Mouse (Mus musculus) forebrain, postnatal 0 days (tissue): ENCODE measurements around the gene Nr1i2. TPM values are rescaled to one million over a fixed set of nuclear protein-coding genes. Genes with fewer than 3 reads are reported as not detected.

Source experiments
- ATAC-seq: fragments of 200-750 bp; cut with Nextera tagmentation; 2 replicates; pipeline ENCODE4 v1.8.0; 2017; ENCODE audit warnings: mild to moderate bottlenecking, moderate library complexity
- DNase-seq: peaks from one replicate; pipeline ENCODE4 v3.0.0-alpha.2; 2015
- H3K27ac ChIP-seq: fragments of 300-500 bp; sonication (generic); 2 replicates; pipeline ENCODE4 v1.5.1; 2014; ENCODE audit warnings: low read depth, mild to moderate bottlenecking, antibody characterized with exemption, low read length, moderate library complexity, mixed read lengths
- H3K27me3 ChIP-seq: fragments of 300-500 bp; sonication (generic); 2 replicates; pipeline ENCODE4 v1.6.1; 2014; ENCODE audit warnings: mild to moderate bottlenecking, low read length, mixed read lengths; ENCODE audit not compliant: insufficient read depth
- H3K36me3 ChIP-seq: fragments of 300-500 bp; sonication (generic); 2 replicates; pipeline ENCODE4 v1.6.1; 2014; ENCODE audit warnings: mild to moderate bottlenecking, moderate library complexity; ENCODE audit not compliant: insufficient read depth
- H3K4me1 ChIP-seq: fragments of 300-500 bp; sonication (generic); 2 replicates; pipeline ENCODE4 v1.6.1; 2014; ENCODE audit warnings: antibody characterized with exemption; ENCODE audit not compliant: insufficient read depth
- H3K4me2 ChIP-seq: fragments of 300-500 bp; sonication (generic); 2 replicates; pipeline ENCODE4 v1.6.1; 2014; ENCODE audit warnings: low read depth, mild to moderate bottlenecking, moderate library complexity
- H3K4me3 ChIP-seq: fragments of 300-500 bp; sonication (generic); 2 replicates; pipeline ENCODE4 v1.5.1; 2014; ENCODE audit warnings: low read depth, low read length, mixed read lengths
- H3K9ac ChIP-seq: fragments of 300-500 bp; sonication (generic); 2 replicates; pipeline ENCODE4 v1.6.1; 2014; ENCODE audit warnings: mild to moderate bottlenecking
- H3K9me3 ChIP-seq: fragments of 300-500 bp; sonication (generic); 2 replicates; pipeline ENCODE4 v1.6.1; 2016; ENCODE audit warnings: low read length
- CTCF ChIP-seq: sonication (generic); IDR thresholded peaks from 2 replicates; pipeline ENCODE4 v1.5.1; 2016; ENCODE audit warnings: antibody characterized with exemption, control low read depth, low read depth
- WGBS: fragments of 180-500 bp; shearing (Covaris S2); extraction: QIAGEN DNeasy Blood & Tissue Kit; methylation state at CpG from one replicate; pipeline ENCODE4 v1.1.7; 2014; 5-methylcytosine and 5-hydroxymethylcytosine counted together
- polyA plus RNA-seq: library from polyadenylated mRNA; unstranded; fragments of >200 nt; fragmentation: Nextera tagmentation; extraction: Ambion mirVana; gene quantifications from 2 replicates; pipeline ENCODE4 v1.2.1, GENCODE M21; 2015
- total RNA-seq: library from RNA; depleted of rRNA; stranded (reverse); fragments of >200 nt; gene quantifications from 2 replicates; pipeline ENCODE4 v1.2.3, GENCODE M21; 2014

Nr1i2 gene
- total and polyA plus RNA-seq, 2 experiments from 2014 or later: not detected

GRCm38 (mm10) chr16:38306571-38307220 is 12.1 kb upstream of the Nr1i2 start:
- H3K9ac ChIP-seq: no peak overlapping the region
- no peaks in the 10 kb centered on the region for H3K9me3 ChIP-seq
- no peaks in the 10 kb centered on the region for H3K36me3 ChIP-seq
- 53% methylated on average over 18 of the region's 18 CpGs for WGBS
- DNase-seq (no peak), ATAC-seq (no peak)
- no peaks in the 10 kb centered on the region for H3K27me3 ChIP-seq
- no peak overlapping the region for H3K4me3 ChIP-seq
- no peak overlapping the region for H3K27ac ChIP-seq
- no peak overlapping the region for H3K4me2 ChIP-seq
- no peaks in the 10 kb centered on the region for H3K4me1 ChIP-seq
- peak; percentile 47 for TF ChIP-seq CTCF

DNA sequence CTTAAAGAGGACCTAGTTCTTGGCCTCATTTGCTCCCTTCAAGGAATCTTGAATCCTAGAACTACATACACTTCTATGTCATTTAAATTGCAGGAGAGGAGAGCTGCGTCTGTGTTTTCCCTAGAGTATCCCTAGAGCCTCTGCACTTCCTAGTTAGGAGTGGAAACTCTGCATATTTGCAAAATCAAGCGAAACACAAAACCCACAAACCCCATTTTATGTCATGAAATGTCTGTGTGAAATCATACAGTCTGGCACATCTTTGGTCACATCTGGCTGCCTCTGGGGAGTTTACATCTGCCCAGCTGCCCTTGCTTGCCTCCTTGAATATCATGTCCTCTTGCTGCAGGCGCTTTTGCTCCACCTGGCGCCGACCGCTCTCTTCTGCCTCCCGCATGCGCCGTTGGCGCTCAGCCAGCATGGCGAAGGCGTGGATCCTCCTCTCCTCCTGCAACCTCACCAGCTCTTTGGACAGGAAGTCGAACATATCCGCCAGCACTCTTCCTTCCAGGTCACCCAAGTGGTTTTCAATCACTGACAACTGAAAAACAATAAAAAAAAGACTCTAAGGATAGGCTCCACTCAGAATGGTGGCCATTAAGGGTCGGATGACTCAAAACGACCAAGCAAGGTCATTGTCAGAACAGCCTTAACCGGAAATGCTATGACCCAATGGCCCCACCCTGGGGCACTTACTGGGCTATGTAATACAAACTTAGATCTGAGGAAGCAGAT is 10.0 kb upstream of the Nr1i2 start:
- ATAC-seq: no peak
- Histone ChIP-seq H3K9me3 (no peaks in the 10 kb centered on the region), H3K36me3 (no peaks in the 10 kb centered on the region), H3K4me2 (no peak overlapping the region), H3K27me3 (no peaks in the 10 kb centered on the region), H3K4me3 (no peak overlapping the region), H3K27ac (no peak overlapping the region), H3K9ac (no peak overlapping the region), H3K4me1 (no peaks in the 10 kb centered on the region)
- no peak for TF ChIP-seq CTCF
- WGBS: 77% methylated on average over 17 of the region's 17 CpGs
- no peak for DNase-seq

DNA sequence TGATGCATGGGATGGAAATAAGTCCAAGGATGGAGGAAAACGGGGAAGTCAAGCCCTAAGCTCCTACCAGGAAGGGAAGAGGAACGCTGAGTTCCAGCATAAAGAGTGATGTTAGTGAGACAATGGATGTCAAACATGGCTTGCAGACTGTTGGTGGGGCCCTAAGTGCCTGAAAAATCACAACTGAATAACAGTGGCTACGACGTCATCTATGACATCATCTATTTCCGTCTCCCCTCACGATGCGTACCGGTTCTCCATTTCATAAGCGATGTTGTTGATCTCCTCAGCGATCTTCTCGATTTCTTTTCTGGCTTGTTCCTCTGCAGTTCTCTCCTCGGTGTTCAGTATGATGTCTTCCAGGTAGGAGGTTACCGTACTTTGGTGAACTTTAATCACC is 7.7 kb upstream of the Nr1i2 start:
- ATAC-seq (no peak), DNase-seq (no peak)
- Histone ChIP-seq H3K9me3 (no peaks in the 10 kb centered on the region), H3K9ac (no peak overlapping the region), H3K36me3 (no peaks in the 10 kb centered on the region), H3K27ac (no peak overlapping the region), H3K4me1 (no peaks in the 10 kb centered on the region), H3K27me3 (no peaks in the 10 kb centered on the region), H3K4me2 (no peak overlapping the region), H3K4me3 (no peak overlapping the region)
- no peak for TF ChIP-seq CTCF
- 87% methylated on average over 13 of the region's 13 CpGs for WGBS

DNA sequence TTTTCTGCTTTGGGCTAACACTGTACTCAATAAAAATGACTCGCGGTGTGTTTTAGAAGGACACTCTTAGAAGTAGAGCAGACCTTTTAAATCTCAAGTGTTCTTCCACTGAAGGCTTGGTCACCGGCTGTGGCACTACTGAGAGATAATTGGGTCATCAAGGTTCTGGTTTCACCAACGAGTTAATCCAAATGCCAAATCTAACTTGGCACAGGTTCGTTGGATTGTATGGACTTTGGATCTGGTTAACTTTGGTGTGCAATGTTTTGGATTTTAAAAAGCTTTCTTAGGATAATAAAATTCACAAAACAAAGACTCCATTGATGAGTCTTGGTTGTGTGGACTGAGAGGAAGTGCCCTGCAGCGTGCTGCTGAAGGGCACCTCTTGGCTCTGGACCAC is 3.8 kb upstream of the Nr1i2 start:
- TF ChIP-seq CTCF: no peak
- H3K9me3 ChIP-seq: no peaks in the 10 kb centered on the region
- DNase-seq: no peak
- WGBS: 74% methylated on average over 6 of the region's 6 CpGs
- H3K9ac ChIP-seq: no peak overlapping the region
- no peak for ATAC-seq
- H3K4me1 ChIP-seq: no peaks in the 10 kb centered on the region
- H3K36me3 ChIP-seq: no peaks in the 10 kb centered on the region
- no peaks in the 10 kb centered on the region for H3K27me3 ChIP-seq
- no peak overlapping the region for H3K27ac ChIP-seq
- no peak overlapping the region for H3K4me3 ChIP-seq
- H3K4me2 ChIP-seq: no peak overlapping the region

GRCm38 (mm10) chr16:38295349-38295930 is 816 bp upstream of the Nr1i2 start:
- peak; percentile 26 for TF ChIP-seq CTCF
- WGBS: 48% methylated on average over 5 of the region's 5 CpGs
- no peak for DNase-seq

DNA sequence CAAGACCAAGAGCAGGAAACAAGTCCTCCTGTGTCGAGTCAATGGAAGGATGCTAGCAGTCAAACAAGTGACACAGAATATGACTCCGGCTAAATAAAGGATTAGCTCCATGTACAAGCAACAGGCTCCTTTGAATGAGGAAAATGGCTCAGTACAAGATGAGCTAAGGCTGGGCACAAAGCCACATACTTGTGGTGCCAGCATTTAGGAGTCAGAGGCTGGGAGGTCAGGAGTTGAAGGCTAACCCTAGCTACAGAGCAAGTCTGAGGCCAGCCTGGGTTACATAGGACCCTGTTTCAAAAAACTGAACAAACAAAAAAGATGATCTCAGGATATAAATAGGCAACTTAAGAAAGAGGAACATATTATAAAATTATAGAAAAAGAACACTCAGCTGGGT is 4.5 kb downstream of the Nr1i2 start:
- ATAC-seq (no peak), DNase-seq (no peak)
- H3K4me3 ChIP-seq: no peak overlapping the region
- no peaks in the 10 kb centered on the region for H3K4me1 ChIP-seq
- H3K9me3 ChIP-seq: no peaks in the 10 kb centered on the region
- H3K27ac ChIP-seq: no peak overlapping the region
- TF ChIP-seq CTCF: no peak
- H3K36me3 ChIP-seq: no peaks in the 10 kb centered on the region
- no peak overlapping the region for H3K9ac ChIP-seq
- WGBS: 58% methylated on average over 2 of the region's 2 CpGs
- H3K27me3 ChIP-seq: no peaks in the 10 kb centered on the region
- H3K4me2 ChIP-seq: no peak overlapping the region

More at GRCm38 (mm10) chr16:38295349-38295930, 816 bp upstream of the Nr1i2 start:
- H3K27ac ChIP-seq: no peak overlapping the region
- no peaks in the 10 kb centered on the region for H3K9me3 ChIP-seq
- no peaks in the 10 kb centered on the region for H3K27me3 ChIP-seq
- no peak overlapping the region for H3K4me3 ChIP-seq
- no peaks in the 10 kb centered on the region for H3K4me1 ChIP-seq
- H3K9ac ChIP-seq: no peak overlapping the region
- ATAC-seq: no peak
- no peaks in the 10 kb centered on the region for H3K36me3 ChIP-seq
- H3K4me2 ChIP-seq: no peak overlapping the region

GRCm38 (mm10) chr16:38288851-38289250 is 5.8 kb downstream of the Nr1i2 start:
- no peak overlapping the region for H3K4me3 ChIP-seq
- H3K36me3 ChIP-seq: no peaks in the 10 kb centered on the region
- ATAC-seq (no peak), DNase-seq (no peak)
- H3K9ac ChIP-seq: no peak overlapping the region
- no peaks in the 10 kb centered on the region for H3K27me3 ChIP-seq
- TF ChIP-seq CTCF: no peak
- no peaks in the 10 kb centered on the region for H3K9me3 ChIP-seq
- WGBS: 38% methylated on average over 6 of the region's 6 CpGs
- H3K4me2 ChIP-seq: no peak overlapping the region
- no peaks in the 10 kb centered on the region for H3K4me1 ChIP-seq
- no peak overlapping the region for H3K27ac ChIP-seq
